24 mouse cellular contexts compared by ENCODE assay signal in genomic region chr16:36526596-36527282, GRCm38 (mm10). TPM values are rescaled to one million over a fixed set of nuclear protein-coding genes. Genes with fewer than 3 reads are reported as not detected.
"Had no signal": no experiment of that assay in that cellular context is flagged by ENCODE, and none has a peak within 500 bp of the region (broad histone marks: within the 10 kb centered on the region; RNA-seq: fewer than 3 reads in every experiment).

No protein-coding gene starts in this region.

- H3K4me2 ChIP-seq: limb, embryonic 12.5 days; limb, embryonic 15.5 days; liver, embryonic 11.5 days; lung, embryonic 14.5 days; midbrain, embryonic 11.5 days; neural tube, embryonic 12.5 days; neural tube, embryonic 15.5 days had no signal

- DNase-seq: kidney, adult 9 months; left cerebral cortex, postnatal 4 days; liver, postnatal 0 days; lung, embryonic 14.5 days; midbrain, embryonic 14.5 days; right cerebral cortex, adult 18-20 months; right cerebral cortex, postnatal 14 days; right cerebral cortex, postnatal 4 days; thymus, adult 2 months; thymus, postnatal 14 days; thymus, postnatal 4 days had no signal

- H3K27ac ChIP-seq: limb, embryonic 12.5 days; limb, embryonic 15.5 days; liver, embryonic 14.5 days; macrophage; neural tube, embryonic 12.5 days; neural tube, embryonic 15.5 days; stomach, postnatal 0 days had no signal

- H3K4me3 ChIP-seq: limb, embryonic 12.5 days; limb, embryonic 15.5 days; neural tube, embryonic 12.5 days; neural tube, embryonic 15.5 days had no signal

- ATAC-seq: inflammation-experienced regulatory T-cells, adult 6 months; intestine, embryonic 16.5 days; liver, postnatal 0 days; lung, postnatal 0 days had no signal

- H3K27me3 ChIP-seq: limb, embryonic 12.5 days; limb, embryonic 15.5 days; neural tube, embryonic 12.5 days; neural tube, embryonic 15.5 days had no signal

- H3K9ac ChIP-seq: limb, embryonic 12.5 days; limb, embryonic 15.5 days; liver, embryonic 14.5 days; liver, postnatal 0 days; lung, embryonic 14.5 days; neural tube, embryonic 12.5 days; neural tube, embryonic 15.5 days had no signal

- H3K36me3 ChIP-seq: limb, embryonic 12.5 days; limb, embryonic 15.5 days; neural tube, embryonic 12.5 days; neural tube, embryonic 15.5 days had no signal

- H3K4me1 ChIP-seq: neural tube, embryonic 12.5 days; neural tube, embryonic 15.5 days had no signal

- H3K9me3 ChIP-seq: limb, embryonic 12.5 days; limb, embryonic 15.5 days; neural tube, embryonic 12.5 days; neural tube, embryonic 15.5 days had no signal

RNA-seq across cellular contexts. Expression of gene Casr, which starts 35.2 kb away (rescaled TPM):
- total RNA-seq: megakaryocyte-erythroid progenitor cell, adult 5-6 weeks had no signal
- polyA plus RNA-seq: inflammation-experienced regulatory T-cells, adult 6 months; intestine, embryonic 16.5 days; liver, embryonic 14.5 days; lung, embryonic 14.5 days; macrophage; neural tube, embryonic 12.5 days had no signal
